Mouse (Mus musculus): ENCODE results near the gene Srsf12.

DNA sequence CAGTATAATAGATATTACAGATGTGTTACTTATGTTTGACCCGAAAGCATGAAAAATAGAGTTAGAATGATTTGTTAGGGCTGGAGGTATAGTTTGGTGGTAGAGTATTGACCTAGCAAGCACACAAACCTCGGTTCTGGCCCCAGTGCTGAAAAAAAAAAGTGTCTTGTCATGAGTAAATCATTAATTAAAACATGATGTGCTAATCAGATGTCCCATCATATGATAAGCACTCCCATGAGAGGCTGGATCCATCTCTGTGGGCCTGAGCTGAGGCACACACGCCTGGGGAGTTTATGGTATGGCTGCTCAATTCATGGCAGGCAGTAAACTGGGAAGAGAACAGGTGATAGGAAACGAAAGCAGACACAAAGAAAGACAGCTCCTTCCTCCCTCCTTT, 20.8 kb downstream of the Srsf12 start:
- TF ChIP-seq CTCF (IDR thresholded peaks at IDR 0.05; ENCODE audit: low read depth) (no peak), EP300 (IDR thresholded peaks at IDR 0.05; ENCODE audit: low read depth) (no peak)

Data from heart, postnatal 0 days (tissue).